Mouse (Mus musculus) kidney, postnatal 10 days (tissue): ENCODE results near the gene Arhgef12.
"Not testable (repeated sequence)": the region's sequence is repeated elsewhere in the genome, so short reads cannot be mapped to it uniquely, and the experiment has no call there.

Source experiments
- DNase-seq: peaks from one replicate; pipeline ENCODE4 v3.0.0; 2021; ENCODE audit warnings: mixed read lengths

Gene Arhgef12

GRCm38 (mm10) chr9:43107187-43107517 lies at the start of gene Arhgef12:
Gene Arhgef12 (minus strand): TSS chr9:43107239.
- peak; percentile 70 for DNase-seq

GRCm38 (mm10) chr9:43155960-43156359 lies 48.9 kb upstream of the Arhgef12 start:
- DNase-seq, result no peak

- DNase-seq, result no peak
Measured at GRCm38 (mm10) chr9:43151779-43152178, 44.7 kb upstream of the Arhgef12 start.

- no peak for DNase-seq
Measured at GRCm38 (mm10) chr9:43150957-43151356, 43.9 kb upstream of the Arhgef12 start.

GRCm38 (mm10) chr9:43150075-43150474 lies 43.0 kb upstream of the Arhgef12 start:
- DNase-seq, result peak; percentile 48

DNA sequence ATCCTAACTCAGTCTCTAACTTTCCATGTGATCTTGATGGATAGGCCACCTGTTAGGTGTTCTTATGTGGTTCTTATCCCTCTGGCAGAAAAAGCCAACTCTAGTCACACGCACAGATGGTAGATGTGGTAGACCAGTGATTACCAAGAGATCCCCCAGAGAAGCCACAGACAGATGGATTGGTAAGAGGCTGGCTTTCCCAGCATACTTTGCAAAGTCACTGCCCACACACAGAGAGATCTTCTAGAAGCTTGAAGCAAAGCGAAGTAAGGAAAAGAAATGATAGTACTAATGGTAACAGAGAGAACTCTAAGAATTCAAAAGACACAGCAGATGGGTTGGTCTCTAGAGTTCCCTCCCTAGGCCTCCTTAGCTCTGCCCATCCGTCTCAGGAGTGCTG lies 42.5 kb upstream of the Arhgef12 start:
- no peak for DNase-seq

- DNase-seq, result no peak
Measured at GRCm38 (mm10) chr9:43145196-43145595, 38.2 kb upstream of the Arhgef12 start.

DNA sequence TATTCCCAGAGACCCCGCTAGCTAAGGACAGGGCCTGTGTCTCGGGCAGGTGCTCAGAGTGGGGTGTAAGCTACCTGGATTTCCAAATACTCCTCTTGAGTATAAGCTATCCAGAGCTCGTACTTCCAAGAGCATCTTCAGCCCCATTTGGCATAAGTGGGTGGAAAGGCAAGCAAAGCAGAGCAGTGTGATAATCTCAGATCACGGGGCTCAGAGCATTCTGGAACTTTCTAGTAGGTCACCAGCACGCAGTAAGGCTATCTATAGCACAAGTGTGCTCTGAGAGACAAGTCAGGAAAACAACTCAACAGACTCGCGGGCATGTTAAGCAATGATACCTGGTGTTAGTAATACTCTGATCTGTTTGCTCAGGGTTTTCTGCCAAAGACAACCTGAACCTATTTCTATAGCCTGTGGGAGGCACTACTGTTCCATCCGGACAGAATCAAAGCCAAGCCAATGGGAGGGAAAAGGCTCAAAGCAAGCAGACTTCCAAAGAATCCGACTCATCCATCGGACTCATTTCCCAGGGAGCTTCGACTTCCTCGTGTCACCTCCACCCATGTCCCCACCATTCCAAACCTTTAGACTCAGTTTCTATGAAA lies 37.3 kb upstream of the Arhgef12 start:
- DNase-seq, result no peak

GRCm38 (mm10) chr9:43141839-43142238 lies 34.8 kb upstream of the Arhgef12 start:
- DNase-seq, result peak; percentile 88

- no peak for DNase-seq
Measured at GRCm38 (mm10) chr9:43133525-43133924, 26.5 kb upstream of the Arhgef12 start.

GRCm38 (mm10) chr9:43132380-43132779 lies 25.3 kb upstream of the Arhgef12 start:
- no peak for DNase-seq

DNA sequence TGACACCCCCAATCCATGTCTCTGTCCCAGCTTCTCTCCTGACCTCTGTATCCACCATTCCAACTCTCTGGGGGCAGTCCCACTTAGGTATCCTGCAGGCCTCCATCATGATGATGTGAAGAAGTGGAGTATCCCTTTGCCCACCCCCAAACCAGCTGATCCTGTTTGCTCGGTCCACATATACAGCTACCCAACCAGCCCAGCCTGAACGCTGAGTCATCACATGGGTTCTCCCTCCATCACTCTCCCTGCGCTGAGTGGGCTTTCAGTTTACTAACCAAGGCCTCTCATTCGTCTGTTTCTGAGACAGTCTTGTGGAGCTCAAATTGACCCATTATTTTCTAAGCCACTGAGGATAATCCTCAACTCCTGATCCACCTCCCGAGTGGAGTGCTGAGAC lies 24.9 kb upstream of the Arhgef12 start:
- DNase-seq, result no peak

DNA sequence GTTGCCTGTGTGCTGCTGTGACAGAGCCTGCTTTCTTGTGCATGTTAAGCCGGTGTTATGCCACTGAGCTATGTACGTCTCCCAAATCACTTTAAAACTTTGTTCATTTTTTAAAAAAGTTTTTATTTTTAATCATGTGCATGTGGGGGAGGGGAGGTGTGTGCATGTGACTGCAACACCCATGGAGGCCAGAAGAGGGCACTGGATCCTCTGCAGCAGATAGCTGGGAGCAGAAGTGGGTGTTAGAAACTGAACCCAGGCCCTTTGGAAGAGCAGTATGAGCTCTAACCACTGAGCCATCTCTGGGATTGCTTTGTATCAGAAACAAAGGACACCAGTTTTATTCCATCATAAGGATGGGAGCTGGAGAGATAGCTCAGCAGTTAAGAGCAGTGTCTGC lies 23.6 kb upstream of the Arhgef12 start:
- DNase-seq, result no peak

GRCm38 (mm10) chr9:43127101-43127787 lies 20.2 kb upstream of the Arhgef12 start:
- DNase-seq, result peak; percentile 54

DNA sequence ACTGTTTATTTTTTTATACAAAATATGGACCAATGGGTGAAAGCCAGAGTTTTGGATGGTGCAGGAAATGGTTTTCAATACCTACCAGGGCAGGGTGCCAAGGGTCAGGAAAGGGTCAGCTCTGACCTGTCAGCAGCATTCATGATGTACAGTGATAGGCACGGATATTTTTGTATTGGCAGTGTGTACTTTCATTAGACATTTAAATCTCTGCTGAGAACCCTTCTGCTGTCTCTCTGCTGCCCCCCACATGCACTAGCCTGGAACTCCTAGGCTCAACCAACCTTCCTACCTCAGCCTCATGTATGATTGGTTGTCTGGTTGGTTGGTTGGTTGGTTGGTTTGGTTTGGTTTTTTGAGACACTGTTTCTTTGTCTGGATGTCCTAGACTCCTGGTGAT lies 15.3 kb upstream of the Arhgef12 start:
- DNase-seq, result peak; percentile 43

GRCm38 (mm10) chr9:43121948-43122347 lies 14.9 kb upstream of the Arhgef12 start:
- DNase-seq, result not testable (repeated sequence)

- DNase-seq, result no peak
Measured at GRCm38 (mm10) chr9:43116997-43117336, 9.9 kb upstream of the Arhgef12 start.

- DNase-seq, result peak; percentile 74
Measured at GRCm38 (mm10) chr9:43116134-43116996, 9.3 kb upstream of the Arhgef12 start, which contains the start of gene Tmem136. Gene Tmem136 (minus strand): TSS chr9:43116570.

DNA sequence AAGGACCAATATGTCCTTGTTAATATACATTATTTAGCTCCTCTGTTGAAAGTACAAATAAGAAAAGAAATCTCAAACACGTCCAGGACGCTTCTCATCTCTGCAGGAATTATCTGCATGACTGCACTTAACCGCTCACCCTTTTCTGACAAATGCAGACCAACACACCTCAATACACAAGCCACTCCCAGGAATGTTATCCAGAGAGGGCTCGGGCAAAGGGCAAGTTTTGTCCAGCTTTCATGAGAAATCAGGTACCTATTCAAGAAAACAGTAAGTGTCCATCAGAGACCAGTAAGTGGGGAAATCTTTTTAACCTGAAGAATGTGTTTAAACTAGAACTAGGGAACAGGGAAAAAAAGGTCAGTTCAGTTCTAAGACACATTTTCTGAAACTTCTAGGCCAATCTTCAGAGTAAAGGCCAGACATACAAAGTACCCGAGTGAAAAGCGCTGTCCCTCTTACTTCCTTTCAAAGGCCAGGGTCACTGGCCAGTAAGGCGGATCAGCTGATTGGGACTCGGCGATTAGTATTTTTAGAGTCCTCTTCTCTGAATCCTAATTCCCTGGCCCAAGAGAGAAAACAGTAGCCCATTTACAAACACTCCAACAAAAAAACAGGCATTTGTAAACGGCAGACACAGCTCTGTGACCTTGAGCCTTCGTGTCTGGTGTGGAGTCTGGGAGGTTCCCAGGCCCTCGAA lies 8.5 kb upstream of the Arhgef12 start:
- peak; percentile 45 for DNase-seq

- DNase-seq, result no peak
Measured at GRCm38 (mm10) chr9:43114833-43115232, 7.8 kb upstream of the Arhgef12 start.

DNA sequence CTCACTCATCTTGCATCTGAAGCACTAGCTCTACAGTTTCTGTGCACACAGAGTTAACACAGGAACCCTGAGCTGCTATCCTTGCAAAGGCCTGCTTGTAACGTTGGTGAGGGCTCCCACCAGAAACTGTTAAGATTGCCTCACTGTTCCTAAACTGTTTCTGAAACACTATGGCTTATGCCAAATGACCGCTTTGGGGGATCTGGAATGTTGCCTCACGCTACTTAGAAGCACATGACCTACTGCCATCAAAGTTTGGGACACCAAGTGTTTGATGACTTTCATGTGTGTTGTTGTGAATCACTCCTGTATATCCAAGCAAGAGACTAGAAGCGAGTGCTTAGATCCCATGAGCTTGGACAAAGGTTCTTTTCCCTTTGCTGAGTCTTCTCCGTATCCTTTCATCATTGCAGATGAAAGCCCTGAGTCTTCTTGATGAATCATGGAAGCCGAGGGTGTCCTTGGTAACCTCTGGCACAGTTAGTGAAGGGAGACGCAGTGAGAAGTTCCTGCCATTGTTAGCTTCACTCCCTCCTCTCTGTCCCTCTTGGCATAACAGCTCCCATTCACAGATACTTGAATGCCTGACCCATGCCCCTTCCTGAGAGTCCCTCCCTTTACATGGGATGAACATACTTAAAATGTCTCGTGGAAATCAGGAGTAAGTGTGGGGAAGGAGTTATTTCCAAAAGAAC lies 3.4 kb upstream of the Arhgef12 start:
- no peak for DNase-seq

GRCm38 (mm10) chr9:43109125-43109524 lies 2.1 kb upstream of the Arhgef12 start:
- DNase-seq, result no peak

DNA sequence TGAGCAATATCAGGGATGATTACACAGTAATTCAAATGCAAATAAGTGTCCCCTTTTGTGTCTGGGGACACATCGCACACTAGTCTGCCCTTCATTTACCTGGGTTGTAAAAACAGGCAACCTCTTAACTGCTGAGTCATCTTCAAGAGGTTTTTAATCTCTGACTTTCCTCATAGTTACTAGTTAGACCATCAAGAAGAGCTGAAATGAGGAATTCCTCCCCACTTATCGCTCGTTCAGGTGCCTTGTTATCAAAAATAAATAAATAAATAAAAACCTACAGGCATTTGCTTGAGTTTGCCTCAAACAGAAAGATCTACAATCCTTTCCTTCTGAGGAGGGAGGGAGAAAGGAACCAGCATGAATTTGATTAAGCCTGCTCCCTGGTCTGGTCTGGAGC lies 1.7 kb upstream of the Arhgef12 start:
- no peak for DNase-seq
